Mouse (Mus musculus) ES-Bruce4 (cell line): ENCODE results near the gene Cd9.

Experiments used
- CTCF ChIP-seq: IDR thresholded peaks from one replicate; pipeline ENCODE4 v1.8.1; 2011; ENCODE audit warnings: low read depth, low read length
- EP300 ChIP-seq: IDR thresholded peaks from 2 replicates; pipeline ENCODE4 v1.6.1; 2011; ENCODE audit warnings: low read depth, low read length; ENCODE audit not compliant: insufficient read depth
- POLR2A ChIP-seq: IDR thresholded peaks from one replicate; pipeline ENCODE4 v1.8.1; 2011; ENCODE audit warnings: low read length; ENCODE audit not compliant: insufficient read depth

DNA sequence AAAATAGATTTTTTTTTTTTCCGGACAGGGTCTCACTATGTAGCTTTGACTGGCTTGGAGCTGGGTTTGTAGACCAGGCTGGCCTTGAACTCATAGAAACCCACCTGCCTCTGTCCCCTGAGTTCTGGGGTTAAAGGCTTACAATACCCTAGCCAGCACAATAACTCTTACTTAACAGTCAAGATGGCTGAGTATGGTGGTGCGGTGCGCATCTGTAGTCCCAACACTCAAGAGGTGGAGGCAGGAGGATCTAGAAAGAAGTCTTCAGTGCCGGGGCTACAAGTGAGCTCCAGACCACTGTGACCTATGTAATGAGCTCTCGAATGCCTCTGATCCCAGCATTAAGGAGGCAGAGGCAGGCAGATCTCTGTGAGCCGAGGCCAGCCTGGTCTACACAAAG, 82.9 kb downstream of the Cd9 start:
- TF ChIP-seq POLR2A: no peak
- TF ChIP-seq CTCF: no peak
- no peak for TF ChIP-seq EP300
